ENCODE assay signal across 18 mouse cellular contexts in the genomic region with DNA sequence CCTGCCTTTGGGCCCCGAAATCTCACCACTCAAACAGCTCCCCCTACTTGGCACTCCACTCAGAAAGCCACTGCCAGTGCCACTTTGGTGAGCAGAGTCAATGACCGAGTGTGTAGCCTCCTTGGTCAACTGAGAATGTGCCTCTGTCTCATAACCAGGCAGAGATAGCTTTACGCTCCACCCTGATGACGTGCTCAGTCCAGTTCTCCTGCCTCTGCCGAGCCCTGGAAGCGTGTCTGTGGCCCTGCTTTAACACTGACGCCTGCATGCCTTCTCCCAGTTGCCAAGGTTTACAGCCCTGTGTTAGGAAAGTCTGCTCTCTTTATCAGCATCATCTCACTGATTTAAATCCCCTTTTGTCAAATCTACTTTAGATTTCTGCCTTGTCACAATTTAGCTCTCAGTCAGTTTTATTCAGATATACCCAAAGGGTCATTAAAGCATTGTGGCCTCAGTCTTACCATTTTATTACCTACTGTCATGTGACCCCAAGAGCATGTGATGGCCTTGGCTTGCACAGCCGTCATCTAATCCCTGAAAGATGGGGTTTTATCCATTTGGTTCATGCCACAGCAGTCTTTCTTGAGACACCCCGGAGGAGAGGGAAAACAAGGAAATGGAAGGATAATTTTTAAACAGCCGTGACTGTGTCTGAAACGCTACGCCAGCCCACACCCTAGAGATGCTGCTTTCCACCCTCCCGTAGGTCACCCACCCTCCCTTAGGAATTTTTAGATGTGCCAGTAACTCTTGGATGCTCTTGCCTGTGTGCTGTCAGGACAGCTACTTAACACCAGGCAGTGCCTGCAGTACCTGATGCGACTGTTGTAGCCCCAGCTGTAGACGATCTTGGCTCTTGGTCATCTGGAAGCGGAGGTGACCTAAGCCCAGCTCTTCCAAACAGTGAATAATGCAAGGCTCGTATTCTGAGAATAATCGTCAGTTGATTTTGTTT.
DNase-seq lines count a peak whose midpoint lies in the region; ATAC-seq and TF ChIP-seq lines count a peak whose summit lies in the region.
"Had no signal": no experiment of that assay in that cellular context is flagged by ENCODE, and none has a peak within 500 bp of the region (broad histone marks: within the 10 kb centered on the region; RNA-seq: fewer than 3 reads in every experiment).

No protein-coding gene starts in this region.

- H3K27ac ChIP-seq in gastrocnemius, adult 2 months, result peak overlapping the region; percentile 63
- 0 out of 2 replicates have a peak overlapping the region, but pooled peaks have one; percentile 5 for H3K27ac ChIP-seq in intestine, embryonic 14.5 days (ENCODE audit: low read depth)
- no peak overlapping the region for H3K27ac ChIP-seq in cerebellum, adult 2 months (ENCODE audit: insufficient read depth, low read length)
- H3K27ac ChIP-seq: forebrain, embryonic 15.5 days; hindbrain, embryonic 13.5 days; left cerebral cortex, adult 2 months; limb, embryonic 13.5 days; lung, embryonic 15.5 days; midbrain, embryonic 10.5 days had no signal

- H3K4me1 ChIP-seq in intestine, embryonic 14.5 days (replicated peaks; ENCODE audit: control insufficient read depth, insufficient read depth, low read length), result peaks cover 15% of the 10 kb centered on the region
- peaks cover 6% of the 10 kb centered on the region; the same call in 1 of the 2 replicates for H3K4me1 ChIP-seq in cerebellum, adult 2 months (ENCODE audit: control insufficient read depth, insufficient read depth, low read length)

- no peak for TF ChIP-seq CTCF in gastrocnemius, adult 2 months (IDR thresholded peaks at IDR 0.05)
- no peak for TF ChIP-seq CTCF in cerebellum, adult 2 months (IDR thresholded peaks at IDR 0.05; ENCODE audit: borderline replicate concordance, insufficient read depth, low read depth, low read length)

- 0 out of 2 replicates have a peak, but pooled peaks have one; percentile 44 for ATAC-seq in intestine, embryonic 14.5 days (replicated peaks; ENCODE audit: low FRiP score, low TSS enrichment, low read depth)
- ATAC-seq: forebrain, embryonic 15.5 days had no signal

- 38% methylated on average over 18 of the region's 18 CpGs for WGBS in intestine, embryonic 14.5 days
- WGBS in cerebellum, adult 2 months, result 78% methylated on average over 18 of the region's 18 CpGs

- H3K9me3 ChIP-seq in intestine, embryonic 14.5 days (ENCODE audit: control insufficient read depth, low read length), result no peaks in the 10 kb centered on the region
- H3K9me3 ChIP-seq: forebrain, embryonic 15.5 days; hindbrain, embryonic 13.5 days; limb, embryonic 13.5 days; lung, embryonic 15.5 days; midbrain, embryonic 10.5 days had no signal

- H3K4me2 ChIP-seq in intestine, embryonic 14.5 days (ENCODE audit: low read length), result no peak overlapping the region
- H3K4me2 ChIP-seq: forebrain, embryonic 15.5 days; hindbrain, embryonic 13.5 days; limb, embryonic 13.5 days; lung, embryonic 15.5 days had no signal

- TF ChIP-seq POLR2A in cerebellum, adult 2 months (IDR thresholded peaks at IDR 0.05; ENCODE audit: borderline replicate concordance, insufficient read depth, low read length), result no peak

- peak; percentile 54 for DNase-seq in gastrocnemius, adult 2 months
- DNase-seq in gastrocnemius, postnatal 36 days, result no peak
- peak; percentile 36 for DNase-seq in urinary bladder, postnatal 14 days (ENCODE audit: low spot score)
- DNase-seq in urinary bladder, postnatal 10 days (ENCODE audit: low spot score), result no peak
- DNase-seq in intestine, embryonic 14.5 days (ENCODE audit: low spot score), result no peak
- DNase-seq in cerebellum, adult 2 months, result no peak
- no peak for DNase-seq in B cell, adult 2 months
- DNase-seq in layer of hippocampus, postnatal 36 days, result no peak
- DNase-seq: adrenal gland, postnatal 36 days; kidney, adult 8-10 months; right cerebral cortex, postnatal 14 days had no signal

- no peak overlapping the region for H3K9ac ChIP-seq in intestine, embryonic 14.5 days (ENCODE audit: low read length)
- H3K9ac ChIP-seq: forebrain, embryonic 15.5 days; hindbrain, embryonic 13.5 days; limb, embryonic 13.5 days; lung, embryonic 15.5 days had no signal

- no peaks in the 10 kb centered on the region for H3K36me3 ChIP-seq in intestine, embryonic 14.5 days (ENCODE audit: control insufficient read depth, insufficient read depth, low read length)
- H3K36me3 ChIP-seq: forebrain, embryonic 15.5 days; hindbrain, embryonic 13.5 days; lung, embryonic 15.5 days; midbrain, embryonic 10.5 days had no signal

- intact Hi-C loops in gastrocnemius, adult 2 months (cut with DNase I), result no loop called here
- intact Hi-C loops in gastrocnemius, postnatal 36 days (cut with DNase I), result no loop called here

- peak overlapping the region; percentile 13; the same call in 1 of the 2 replicates for H3K4me3 ChIP-seq in gastrocnemius, adult 2 months
- no peak overlapping the region for H3K4me3 ChIP-seq in intestine, embryonic 14.5 days (ENCODE audit: low read depth, low read length)
- H3K4me3 ChIP-seq in cerebellum, adult 2 months (replicated peaks; ENCODE audit: insufficient read depth, low read depth, low read length), result no peak overlapping the region
- H3K4me3 ChIP-seq: forebrain, embryonic 15.5 days; hindbrain, embryonic 13.5 days; left cerebral cortex, adult 2 months; limb, embryonic 13.5 days; lung, embryonic 15.5 days; midbrain, embryonic 10.5 days; myocyte had no signal

- H3K27me3 ChIP-seq in intestine, embryonic 14.5 days (replicated peaks; ENCODE audit: control insufficient read depth, insufficient read depth, low read length), result no peaks in the 10 kb centered on the region
- no peaks in the 10 kb centered on the region for H3K27me3 ChIP-seq in cerebellum, adult 2 months (ENCODE audit: control insufficient read depth, insufficient read depth, low read length)
- H3K27me3 ChIP-seq: lung, embryonic 15.5 days had no signal

Comparison
In these comparisons a context has a peak if more than half of its experiments do, and no peak if none do; other contexts are left out.
1. DNase-seq: peak in gastrocnemius, adult 2 months (single experiment) and urinary bladder, postnatal 14 days (single experiment); none in gastrocnemius, postnatal 36 days (0 of 2), urinary bladder, postnatal 10 days (single experiment), intestine, embryonic 14.5 days (single experiment), cerebellum, adult 2 months (0 of 2), B cell, adult 2 months (0 of 2) and layer of hippocampus, postnatal 36 days (0 of 2).